Mouse (Mus musculus): ENCODE results near the gene Abat. TPM values are rescaled to one million over a fixed set of nuclear protein-coding genes. Genes with fewer than 3 reads are reported as not detected.

Abat gene
- polyA plus RNA-seq, 1 experiment from 2014 or later = 32.2 TPM

DNA sequence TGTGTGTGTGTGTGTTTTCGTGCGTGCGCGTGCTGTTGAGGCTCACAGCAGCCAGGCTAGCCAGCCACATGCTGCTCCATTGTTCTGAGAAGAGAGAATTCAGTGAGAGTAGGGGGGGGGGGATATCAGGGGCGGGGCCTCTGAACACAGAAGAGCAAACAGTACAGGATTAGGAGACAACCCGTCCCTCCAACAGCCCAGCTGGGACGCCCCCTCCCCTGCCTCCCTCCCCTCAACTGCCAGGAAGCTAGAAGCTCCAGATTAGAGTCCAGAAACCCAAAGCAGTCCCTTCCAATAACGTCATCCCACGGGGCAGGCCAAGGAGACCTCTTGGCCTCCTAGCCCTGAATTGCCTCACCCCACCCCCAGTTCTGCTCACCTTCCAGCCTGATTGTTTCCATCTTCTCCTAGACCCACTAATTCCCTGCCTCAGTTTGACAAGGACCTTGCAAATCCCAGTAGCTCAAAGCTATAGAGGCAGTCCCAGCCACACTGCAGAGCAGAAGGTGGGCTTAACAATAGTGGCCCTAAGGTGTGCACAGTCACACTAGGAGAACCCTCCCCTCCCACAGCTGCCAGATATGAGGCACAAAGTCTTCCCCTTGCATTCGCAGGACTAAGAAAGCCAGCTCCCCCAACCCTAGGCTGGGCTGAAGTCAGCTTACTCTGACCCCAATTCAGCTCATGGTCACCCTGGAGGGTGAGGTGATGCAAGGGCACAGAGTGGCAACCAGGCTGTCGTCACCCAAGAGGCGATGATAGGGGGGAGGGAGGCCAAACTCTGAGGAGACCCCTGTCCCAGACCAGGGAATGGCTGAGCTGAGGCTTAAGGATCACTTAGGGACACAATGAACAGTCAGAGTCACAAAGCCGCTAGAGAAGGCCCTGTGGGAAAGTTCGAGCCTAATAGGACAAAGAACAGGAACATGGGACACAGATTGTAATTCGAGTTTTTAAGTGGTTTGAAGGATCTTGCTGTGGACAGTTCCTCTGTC, 157.1 kb downstream of the Abat start:
- WGBS (ENCODE audit: insufficient replicate concordance) = 10% methylated on average over 12 of the region's 15 CpGs
- Histone ChIP-seq H3K9ac (ENCODE audit: low read depth, low read length) (peak overlapping the region; percentile 76), H3K4me2 (peak overlapping the region; percentile 81), H3K27ac (ENCODE audit: low read depth, low read length) (peak overlapping the region; percentile 81), H3K36me3 (ENCODE audit: control insufficient read depth, insufficient read depth, low read length) (no peaks in the 10 kb centered on the region), H3K4me1 (ENCODE audit: control insufficient read depth, insufficient read depth, low read length) (peaks cover 55% of the 10 kb centered on the region), H3K9me3 (replicated peaks; ENCODE audit: control insufficient read depth, low read length) (no peaks in the 10 kb centered on the region), H3K27me3 (ENCODE audit: control insufficient read depth, insufficient read depth, low read length) (no peaks in the 10 kb centered on the region), H3K4me3 (ENCODE audit: low read depth, low read length) (peak overlapping the region; percentile 66)
- ATAC-seq (replicated peaks; ENCODE audit: insufficient number of reproducible peaks, low FRiP score, low TSS enrichment) = no peak

Small RNAs within 50 kb of the gene (microRNA-seq; reads per million reads assigned to microRNA genes)
- not detected for gene Gm22137 (ENCODE audit: borderline number of aligned reads)

Other genes starting within 250 kb of the Abat start
- not detected in 2 replicates for gene Tmem114, start 88.3 kb upstream of the Abat start, polyA plus RNA-seq (2014; fragmentation: Nextera tagmentation; extraction: Ambion mirVana)
- gene Mettl22, start 42.6 kb upstream of the Abat start, polyA plus RNA-seq (2014; fragmentation: Nextera tagmentation; extraction: Ambion mirVana) = 39.7 and 45.3 TPM in 2 replicates
- 38.5 and 40.3 TPM in 2 replicates for gene Pmm2, start 124.2 kb downstream of the Abat start, polyA plus RNA-seq (2014; fragmentation: Nextera tagmentation; extraction: Ambion mirVana)
- 10.5 and 16.3 TPM in 2 replicates for gene Tmem186, start 124.3 kb downstream of the Abat start, polyA plus RNA-seq (2014; fragmentation: Nextera tagmentation; extraction: Ambion mirVana)
- 39.1 and 42.4 TPM in 2 replicates for gene Carhsp1, start 158.7 kb downstream of the Abat start, polyA plus RNA-seq (2014; fragmentation: Nextera tagmentation; extraction: Ambion mirVana)
- not detected in 2 replicates for gene Gm5767, start 167.3 kb downstream of the Abat start, polyA plus RNA-seq (2014; fragmentation: Nextera tagmentation; extraction: Ambion mirVana)